Mouse (Mus musculus): ENCODE data around the gene Klf2. TPM values are rescaled to one million over a fixed set of nuclear protein-coding genes. Genes with fewer than 3 reads are reported as not detected.

The Klf2 gene
- polyA plus RNA-seq, 1 experiment, result 14.7 TPM

DNA sequence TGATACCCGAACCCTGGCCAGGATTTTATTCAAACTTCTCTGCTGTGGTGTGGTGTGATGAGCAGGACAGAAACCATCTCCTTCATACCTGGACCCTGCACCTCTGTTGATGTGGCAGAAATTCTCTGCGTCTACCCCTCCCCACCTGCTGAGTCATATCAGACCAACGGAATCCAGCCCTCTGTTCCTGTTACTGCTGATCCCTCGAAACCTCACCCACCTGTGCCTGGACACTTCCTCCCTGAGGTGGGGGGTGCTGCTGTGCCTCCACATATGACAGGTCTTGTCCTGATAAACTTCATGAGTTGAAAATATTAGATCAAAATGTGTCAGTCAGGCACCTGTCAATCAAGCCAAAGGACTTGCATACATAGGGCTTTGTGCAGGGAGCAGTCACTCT lies 33.5 kb upstream of the Klf2 start:
- H3K27ac ChIP-seq (ENCODE audit: insufficient read depth, low read length), result no peak overlapping the region
- no peak overlapping the region for H3K4me3 ChIP-seq (ENCODE audit: insufficient read depth, low read length)
- no peaks in the 10 kb centered on the region for H3K4me1 ChIP-seq (ENCODE audit: control insufficient read depth, insufficient read depth, low read length)
- TF ChIP-seq POLR2A (IDR thresholded peaks at IDR 0.05; ENCODE audit: extremely low read depth, insufficient read depth, low read length) (no peak), CTCF (IDR thresholded peaks at IDR 0.05; ENCODE audit: extremely low read depth, insufficient read depth, low read length) (no peak)

DNA sequence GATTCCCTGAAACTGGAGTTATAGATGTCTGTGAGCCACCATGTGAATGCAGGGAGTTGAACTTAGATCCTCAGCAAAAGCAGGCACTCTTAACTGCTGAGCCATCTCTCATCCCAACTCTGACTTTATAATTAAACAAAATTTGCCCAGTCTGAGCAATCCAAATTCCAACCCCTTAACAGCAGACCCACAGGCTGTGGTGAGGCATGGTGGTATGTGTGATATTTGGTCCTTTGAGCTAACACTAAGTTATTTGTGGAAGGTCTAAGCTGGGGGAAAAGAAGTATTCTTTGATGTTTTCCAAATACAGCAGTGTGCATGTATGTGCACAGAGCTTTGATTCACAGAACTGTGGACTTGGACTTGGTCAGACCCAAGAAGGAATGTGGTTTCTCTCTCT lies 29.8 kb upstream of the Klf2 start:
- no peak overlapping the region for H3K4me3 ChIP-seq (ENCODE audit: insufficient read depth, low read length)
- H3K4me1 ChIP-seq (ENCODE audit: control insufficient read depth, insufficient read depth, low read length), result no peaks in the 10 kb centered on the region
- TF ChIP-seq POLR2A (IDR thresholded peaks at IDR 0.05; ENCODE audit: extremely low read depth, insufficient read depth, low read length) (no peak), CTCF (IDR thresholded peaks at IDR 0.05; ENCODE audit: extremely low read depth, insufficient read depth, low read length) (no peak)
- no peak overlapping the region for H3K27ac ChIP-seq (ENCODE audit: insufficient read depth, low read length)

DNA sequence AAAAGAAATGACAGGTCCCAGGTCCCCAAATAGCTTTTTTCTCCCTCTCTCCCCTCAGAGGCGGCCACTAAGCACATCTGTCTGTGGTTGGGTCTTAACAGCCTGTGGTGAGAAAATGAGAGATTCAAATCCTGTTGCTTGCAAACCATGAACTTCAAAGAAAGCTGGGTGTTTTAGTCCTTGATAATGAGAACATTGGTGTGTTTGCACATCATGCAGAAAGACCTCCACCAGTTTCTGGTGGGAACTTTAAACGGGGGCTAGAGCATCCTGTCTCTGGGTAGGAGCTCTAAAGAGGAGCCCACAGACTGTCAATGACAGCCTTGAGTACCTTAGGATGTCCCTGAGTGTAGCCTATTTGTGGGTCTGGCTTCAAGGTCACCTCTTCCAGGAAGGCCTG lies 27.7 kb upstream of the Klf2 start:
- Histone ChIP-seq H3K4me1 (ENCODE audit: control insufficient read depth, insufficient read depth, low read length) (no peaks in the 10 kb centered on the region), H3K4me3 (ENCODE audit: insufficient read depth, low read length) (no peak overlapping the region), H3K27ac (ENCODE audit: insufficient read depth, low read length) (no peak overlapping the region)
- TF ChIP-seq CTCF (IDR thresholded peaks at IDR 0.05; ENCODE audit: extremely low read depth, insufficient read depth, low read length) (no peak), POLR2A (IDR thresholded peaks at IDR 0.05; ENCODE audit: extremely low read depth, insufficient read depth, low read length) (no peak)

GRCm38 (mm10) chr8:72293309-72293708 lies 25.5 kb upstream of the Klf2 start:
- TF ChIP-seq CTCF (IDR thresholded peaks at IDR 0.05; ENCODE audit: extremely low read depth, insufficient read depth, low read length), result no peak
- TF ChIP-seq POLR2A (IDR thresholded peaks at IDR 0.05; ENCODE audit: extremely low read depth, insufficient read depth, low read length), result no peak
- Histone ChIP-seq H3K4me1 (ENCODE audit: control insufficient read depth, insufficient read depth, low read length) (no peaks in the 10 kb centered on the region), H3K4me3 (ENCODE audit: insufficient read depth, low read length) (no peak overlapping the region), H3K27ac (ENCODE audit: insufficient read depth, low read length) (no peak overlapping the region)

DNA sequence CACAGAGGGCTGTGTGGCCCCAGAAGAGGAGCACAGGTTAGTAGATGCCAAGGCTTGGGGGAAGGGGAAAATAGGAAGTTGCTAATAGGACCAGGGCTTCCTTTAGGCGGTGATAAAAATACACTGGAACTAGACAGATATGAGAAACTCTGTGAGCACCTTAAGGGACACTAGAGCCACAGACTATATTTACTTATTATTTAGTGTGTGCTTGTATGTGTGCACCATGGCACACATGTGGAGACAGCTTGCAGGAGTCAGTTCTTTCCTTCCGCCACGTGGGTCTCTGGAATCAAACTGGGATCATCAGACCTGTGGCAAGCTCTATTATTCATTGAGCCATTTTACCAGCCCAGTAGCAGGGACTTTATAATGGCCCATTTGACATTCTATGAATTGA lies 23.7 kb upstream of the Klf2 start:
- Histone ChIP-seq H3K4me1 (ENCODE audit: control insufficient read depth, insufficient read depth, low read length) (no peaks in the 10 kb centered on the region), H3K4me3 (ENCODE audit: insufficient read depth, low read length) (no peak overlapping the region), H3K27ac (ENCODE audit: insufficient read depth, low read length) (peak overlapping the region; percentile 4; the same call in 1 of the 2 replicates)
- TF ChIP-seq POLR2A (IDR thresholded peaks at IDR 0.05; ENCODE audit: extremely low read depth, insufficient read depth, low read length) (no peak), CTCF (IDR thresholded peaks at IDR 0.05; ENCODE audit: extremely low read depth, insufficient read depth, low read length) (no peak)

DNA sequence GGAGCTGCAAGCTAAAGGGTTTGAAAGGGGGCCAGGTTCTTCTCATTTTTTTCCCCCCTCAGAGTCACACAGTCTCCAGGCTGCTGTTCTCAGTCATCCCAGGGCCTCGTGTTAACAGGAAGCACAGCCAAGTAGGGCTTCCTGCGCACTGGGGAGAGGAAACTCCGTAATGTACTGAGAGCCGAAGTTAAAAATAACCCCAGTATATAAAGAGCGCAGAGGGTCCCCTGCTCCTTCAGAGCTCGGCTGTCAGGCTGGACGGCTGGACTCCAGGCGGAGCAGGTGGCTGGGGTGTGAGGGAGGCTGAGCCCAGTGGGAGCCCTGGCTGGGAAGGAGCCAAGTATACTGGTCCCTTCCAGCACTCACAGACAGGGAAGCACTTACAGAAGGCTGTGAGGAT lies 23.2 kb upstream of the Klf2 start:
- TF ChIP-seq POLR2A (IDR thresholded peaks at IDR 0.05; ENCODE audit: extremely low read depth, insufficient read depth, low read length), result peak; percentile 72
- TF ChIP-seq CTCF (IDR thresholded peaks at IDR 0.05; ENCODE audit: extremely low read depth, insufficient read depth, low read length), result no peak
- Histone ChIP-seq H3K27ac (ENCODE audit: insufficient read depth, low read length) (peak overlapping the region; percentile 52; the same call in 1 of the 2 replicates), H3K4me1 (ENCODE audit: control insufficient read depth, insufficient read depth, low read length) (no peaks in the 10 kb centered on the region), H3K4me3 (ENCODE audit: insufficient read depth, low read length) (no peak overlapping the region)

- no peaks in the 10 kb centered on the region for H3K4me1 ChIP-seq (ENCODE audit: control insufficient read depth, insufficient read depth, low read length)
- no peak overlapping the region for H3K27ac ChIP-seq (ENCODE audit: insufficient read depth, low read length)
- TF ChIP-seq CTCF (IDR thresholded peaks at IDR 0.05; ENCODE audit: extremely low read depth, insufficient read depth, low read length) (no peak), POLR2A (IDR thresholded peaks at IDR 0.05; ENCODE audit: extremely low read depth, insufficient read depth, low read length) (no peak)
- H3K4me3 ChIP-seq (ENCODE audit: insufficient read depth, low read length), result no peak overlapping the region
These were observed 22.3 kb upstream of the Klf2 start for GRCm38 (mm10) chr8:72296561-72296960.

DNA sequence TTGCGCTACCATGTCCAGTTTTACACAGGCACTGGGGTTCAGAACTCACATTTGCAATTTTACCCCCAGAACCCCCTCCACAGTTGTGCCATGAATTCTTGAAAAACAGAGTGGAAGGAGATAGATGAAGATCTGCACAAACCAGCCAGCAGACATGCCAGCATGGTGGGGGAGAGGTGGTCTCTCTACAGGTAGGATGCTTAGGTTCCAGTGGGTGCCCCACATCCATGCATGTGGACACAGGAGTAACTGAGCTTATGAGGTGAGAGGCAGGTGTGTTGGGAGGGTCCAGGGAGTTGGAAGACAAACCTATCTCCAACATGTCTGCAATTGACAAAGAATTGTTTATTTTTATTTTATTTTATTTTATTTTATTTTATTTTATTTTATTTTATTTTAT lies 19.9 kb upstream of the Klf2 start:
- TF ChIP-seq CTCF (IDR thresholded peaks at IDR 0.05; ENCODE audit: extremely low read depth, insufficient read depth, low read length) (no peak), POLR2A (IDR thresholded peaks at IDR 0.05; ENCODE audit: extremely low read depth, insufficient read depth, low read length) (no peak)
- Histone ChIP-seq H3K27ac (ENCODE audit: insufficient read depth, low read length) (no peak overlapping the region), H3K4me3 (ENCODE audit: insufficient read depth, low read length) (no peak overlapping the region), H3K4me1 (ENCODE audit: control insufficient read depth, insufficient read depth, low read length) (no peaks in the 10 kb centered on the region)

- H3K4me1 ChIP-seq (ENCODE audit: control insufficient read depth, insufficient read depth, low read length), result no peaks in the 10 kb centered on the region
- 0 out of 2 replicates have a peak overlapping the region, but pooled peaks have one; percentile 70 for H3K27ac ChIP-seq (ENCODE audit: insufficient read depth, low read length)
- no peak overlapping the region for H3K4me3 ChIP-seq (ENCODE audit: insufficient read depth, low read length)
- no peak for TF ChIP-seq CTCF (IDR thresholded peaks at IDR 0.05; ENCODE audit: extremely low read depth, insufficient read depth, low read length)
These were observed 18.0 kb upstream of the Klf2 start for GRCm38 (mm10) chr8:72300654-72301400.

- TF ChIP-seq POLR2A (IDR thresholded peaks at IDR 0.05; ENCODE audit: extremely low read depth, insufficient read depth, low read length) (no peak), CTCF (IDR thresholded peaks at IDR 0.05; ENCODE audit: extremely low read depth, insufficient read depth, low read length) (no peak)
- Histone ChIP-seq H3K4me1 (ENCODE audit: control insufficient read depth, insufficient read depth, low read length) (no peaks in the 10 kb centered on the region), H3K27ac (ENCODE audit: insufficient read depth, low read length) (no peak overlapping the region), H3K4me3 (ENCODE audit: insufficient read depth, low read length) (no peak overlapping the region)
These were observed 17.3 kb upstream of the Klf2 start for GRCm38 (mm10) chr8:72301497-72301896.
